Mouse (Mus musculus): ENCODE measurements at regions not wholly inside any gene's neighbourhood (a gene's known extent, or its start where the extent isn't known, plus 50 kb on each side); places are given as distances from the start of the nearest gene placed in this dataset.

- DNase-seq: no peak
- intact Hi-C loops (cut with DNase I): no loop called here
Observed at GRCm38 (mm10) chr14:99785106-99785505, 486.6 kb downstream of the Klf5 start.

- intact Hi-C loops (cut with DNase I): no loop called here
- no peak for DNase-seq
Observed at GRCm38 (mm10) chr14:99786367-99786766, 487.9 kb downstream of the Klf5 start.

- no peak for DNase-seq
- intact Hi-C loops (cut with DNase I): no loop called here
Observed at GRCm38 (mm10) chr14:99788185-99788584, 489.7 kb downstream of the Klf5 start.

GRCm38 (mm10) chr14:99796293-99796692 lies 488.2 kb downstream of the Klf12 start:
- DNase-seq: no peak
- intact Hi-C loops (cut with DNase I): no loop called here

- intact Hi-C loops (cut with DNase I): no loop called here
- DNase-seq: no peak
Observed at GRCm38 (mm10) chr14:99806052-99806451, 478.4 kb downstream of the Klf12 start.

GRCm38 (mm10) chr14:99806599-99806998 lies 477.9 kb downstream of the Klf12 start:
- no peak for DNase-seq
- intact Hi-C loops (cut with DNase I): no loop called here

- no peak for DNase-seq
- intact Hi-C loops (cut with DNase I): no loop called here
Observed at GRCm38 (mm10) chr14:99812741-99813485, 471.6 kb downstream of the Klf12 start.
